Mouse (Mus musculus) heart, adult 8-10 months (tissue): ENCODE measurements around the gene Dok7. TPM values are rescaled to one million over a fixed set of nuclear protein-coding genes. Genes with fewer than 3 reads are reported as not detected.

ENCODE experiments used
- DNase-seq: peaks from one replicate; pipeline ENCODE4 v3.0.0; 2022; ENCODE audit warnings: low spot score
- total RNA-seq, 4 experiments: library from RNA; stranded (reverse); gene quantifications; 2 replicates each; pipeline ENCODE4 v1.2.4; 2022

Dok7 gene
- total RNA-seq, result 10 to 100 TPM; 32.2 to 42.1 (median 39.8) TPM

DNA sequence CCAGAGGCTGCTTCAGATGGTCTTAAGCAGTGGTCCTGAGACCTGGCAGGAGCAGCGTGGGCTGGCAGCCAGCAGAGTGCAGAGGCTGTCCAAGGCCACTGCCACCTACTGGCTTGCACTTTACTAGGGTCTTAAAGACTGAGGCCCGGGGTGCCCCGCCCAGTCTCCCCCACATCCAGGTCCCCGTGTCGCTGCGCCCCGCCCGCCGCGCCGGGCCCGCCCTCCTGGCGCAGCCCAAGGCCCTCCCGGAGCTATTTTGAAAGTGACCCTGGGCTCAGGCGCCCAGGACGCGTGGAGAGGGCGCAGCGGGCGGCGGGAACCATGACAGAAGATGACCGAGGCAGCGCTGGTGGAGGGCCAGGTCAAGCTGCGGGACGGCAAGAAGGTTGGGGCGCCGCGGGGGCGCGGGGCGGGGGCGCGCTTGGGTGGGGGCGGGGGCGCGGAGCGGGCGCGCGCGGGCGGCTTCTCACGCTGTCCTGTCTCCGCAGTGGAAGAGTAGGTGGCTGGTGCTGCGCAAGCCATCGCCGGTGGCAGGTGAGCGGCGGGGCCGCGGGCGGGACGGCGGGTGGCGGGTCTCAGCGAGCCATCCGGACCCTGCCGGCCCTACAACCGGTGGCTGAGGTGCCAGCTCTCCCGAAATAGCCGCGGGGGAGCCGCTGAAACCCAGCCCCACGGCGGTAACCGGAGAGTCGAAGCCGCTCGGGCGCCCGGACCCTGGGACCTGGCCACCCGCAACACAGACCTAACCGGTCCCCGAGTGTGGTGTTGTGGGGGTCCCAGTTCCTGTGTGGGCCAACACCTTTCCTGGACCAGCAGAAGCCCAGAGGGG is at the start of gene Dok7:
Gene Dok7, plus strand, starts transcription at position 163 of the 829 bp plus-strand sequence.
- peak; percentile 55 for DNase-seq

DNA sequence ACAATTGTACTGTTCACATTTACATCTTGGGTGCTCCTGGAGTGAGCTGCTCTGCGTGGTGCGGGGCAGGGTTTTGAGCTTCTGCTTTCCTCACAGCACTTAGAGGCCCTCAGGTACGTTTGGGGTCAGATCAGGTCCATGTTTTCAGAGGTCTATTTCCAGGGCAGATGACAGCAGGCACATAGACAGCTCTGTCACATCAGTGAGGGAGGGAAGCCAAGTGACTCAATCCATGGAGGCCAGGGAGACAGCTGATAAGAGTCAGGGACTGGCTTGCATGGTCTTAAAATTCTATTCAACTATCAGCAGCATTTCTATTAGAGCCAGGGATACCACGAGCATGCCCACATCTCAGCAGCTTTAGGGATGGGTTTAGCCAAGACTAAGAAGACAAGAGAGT is 47.4 kb upstream of the Dok7 start:
- DNase-seq, result peak; percentile 49

DNA sequence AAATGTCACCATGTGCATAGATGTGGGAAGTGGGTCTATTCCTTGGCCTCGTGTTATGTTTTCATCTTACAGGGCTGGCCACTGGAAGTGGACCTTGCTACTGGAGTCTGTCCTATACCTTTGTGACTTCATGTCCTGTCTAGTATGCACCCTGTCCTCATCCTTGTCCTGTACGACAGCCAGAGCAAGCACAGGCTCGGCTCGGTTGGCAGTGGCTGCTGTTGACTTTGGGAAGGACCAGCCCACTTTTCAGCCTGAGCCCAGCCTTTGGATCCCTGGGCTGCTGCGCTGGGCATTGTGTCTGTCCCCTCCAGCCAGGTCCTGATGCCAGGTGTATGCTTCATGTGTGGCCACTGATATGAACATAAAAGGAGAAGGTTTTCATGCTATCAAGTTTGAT is 45.9 kb upstream of the Dok7 start:
- peak; percentile 37 for DNase-seq

DNA sequence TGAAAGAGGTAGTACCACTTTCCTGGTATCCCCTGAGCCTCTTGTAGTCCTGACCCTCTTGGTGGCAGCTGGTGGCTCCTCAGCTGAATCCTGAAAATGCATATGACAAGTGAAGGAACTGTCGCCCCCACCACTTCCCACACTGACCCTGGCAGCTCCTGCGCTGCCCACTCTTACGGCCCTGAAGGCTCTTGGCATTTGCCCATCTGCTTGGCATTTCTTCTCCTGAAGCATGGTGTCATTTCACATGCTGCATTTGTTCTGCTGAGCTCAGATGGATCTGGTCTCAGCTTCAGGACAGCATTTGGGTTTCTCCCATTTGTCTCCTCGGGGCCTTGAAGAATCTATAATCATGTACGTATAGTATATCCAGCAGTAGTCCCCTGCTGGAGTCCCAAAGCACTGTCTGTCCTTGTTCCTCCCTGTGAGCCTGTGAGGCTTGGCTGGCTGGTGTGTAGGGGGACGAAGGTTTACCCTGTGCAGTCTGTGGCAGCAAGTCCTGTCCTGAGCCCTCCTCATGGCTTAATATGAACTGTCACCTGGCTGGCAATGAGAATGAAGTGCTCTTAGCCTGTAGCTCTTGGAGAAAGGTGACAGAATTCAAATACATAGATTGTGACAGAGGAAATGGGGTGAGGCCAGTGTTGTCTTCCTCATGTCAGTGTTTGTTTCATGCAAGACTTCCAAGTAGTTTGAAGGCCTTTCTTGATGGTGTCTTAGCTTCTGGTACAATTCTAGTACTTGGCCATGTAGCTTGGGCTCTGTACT is 45.2 kb upstream of the Dok7 start:
- no peak for DNase-seq

DNA sequence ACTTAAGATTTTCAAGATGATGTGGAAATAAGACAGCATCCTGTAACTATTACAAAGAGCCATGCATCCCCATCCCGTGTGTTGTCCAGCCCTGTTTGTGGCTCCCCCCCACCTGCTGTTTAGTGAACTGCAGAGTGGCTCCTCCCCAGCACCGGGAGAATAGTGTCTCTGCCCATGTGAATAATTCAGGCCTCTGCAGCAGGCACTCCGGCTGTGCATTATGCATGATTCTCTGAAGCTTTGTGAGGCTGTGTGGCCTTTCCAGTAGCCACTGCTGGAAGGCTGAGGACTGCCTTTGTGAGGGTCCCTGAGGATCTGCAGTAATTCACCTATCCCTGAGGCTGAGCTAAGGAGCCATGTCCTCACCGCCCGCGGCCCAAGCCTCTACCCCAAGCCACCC is 42.5 kb upstream of the Dok7 start:
- DNase-seq, result no peak

DNA sequence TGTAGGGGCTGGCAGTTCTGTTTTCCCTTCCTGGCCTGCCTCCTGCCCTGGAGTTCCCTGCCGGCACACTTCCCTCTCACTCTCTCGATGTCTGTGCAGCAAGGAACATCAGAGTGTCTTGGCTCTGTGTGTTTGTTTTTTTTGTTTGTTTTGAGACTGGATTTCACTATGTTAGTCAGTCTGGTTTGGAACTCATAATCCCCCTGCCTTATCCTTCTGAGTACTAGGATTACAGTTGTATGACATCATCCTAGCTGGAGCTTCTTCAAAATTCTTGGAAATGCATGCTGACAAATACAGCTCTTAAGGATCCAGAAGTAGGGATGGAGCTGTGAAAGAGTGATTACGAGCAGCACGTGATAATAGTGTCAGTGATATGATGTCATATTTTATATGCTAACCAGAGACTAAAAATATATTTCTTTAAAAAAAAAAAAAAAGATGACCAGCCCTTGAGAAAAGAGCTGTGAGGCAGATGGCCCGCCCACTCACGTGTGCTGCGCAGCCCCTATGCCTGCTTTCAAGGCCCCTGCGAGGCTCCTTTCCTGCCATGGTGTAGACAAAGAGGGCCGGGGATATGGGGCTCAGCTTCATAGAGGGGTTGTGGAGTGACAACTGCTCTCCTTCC is 36.8 kb upstream of the Dok7 start:
- DNase-seq, result no peak

DNA sequence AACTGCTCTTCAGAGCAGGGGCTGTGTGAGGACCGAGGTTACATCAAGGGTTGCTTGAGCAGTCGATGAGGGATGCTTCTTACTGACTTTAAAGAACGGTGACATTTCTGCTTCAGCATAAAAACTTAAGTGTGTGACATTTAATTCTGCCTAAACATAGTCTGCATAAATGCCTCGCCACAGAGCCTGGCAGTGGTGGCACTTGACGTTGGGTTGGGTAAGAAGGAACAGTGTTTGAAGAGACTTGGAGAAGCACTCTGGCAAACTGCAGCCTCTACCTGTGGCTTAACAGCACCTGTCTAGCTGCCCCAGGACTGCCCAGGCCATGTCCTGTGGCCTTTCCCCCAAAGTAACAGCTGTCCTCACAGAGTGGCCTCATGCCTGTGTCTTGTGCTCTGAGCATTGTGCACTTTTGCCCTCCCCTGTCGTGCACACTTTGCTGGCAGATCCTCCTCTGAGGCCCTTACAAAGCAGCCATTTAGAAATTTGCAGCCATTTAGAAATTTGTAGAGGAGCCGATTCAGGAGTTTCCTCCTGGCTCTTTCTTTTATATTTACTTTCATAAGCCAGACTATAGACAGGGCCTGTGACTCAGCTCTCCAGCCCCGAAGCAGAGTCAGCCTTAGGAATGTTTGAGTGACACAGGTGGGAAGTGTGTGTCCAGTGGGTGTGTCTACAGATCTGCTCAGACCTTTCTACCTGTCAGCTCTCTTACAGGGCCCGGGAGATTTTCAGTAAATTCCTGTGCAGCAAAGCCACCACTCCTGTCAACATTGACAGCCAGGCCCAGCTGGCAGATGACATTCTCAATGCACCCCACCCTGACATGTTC is 35.9 kb upstream of the Dok7 start:
- no peak for DNase-seq

DNA sequence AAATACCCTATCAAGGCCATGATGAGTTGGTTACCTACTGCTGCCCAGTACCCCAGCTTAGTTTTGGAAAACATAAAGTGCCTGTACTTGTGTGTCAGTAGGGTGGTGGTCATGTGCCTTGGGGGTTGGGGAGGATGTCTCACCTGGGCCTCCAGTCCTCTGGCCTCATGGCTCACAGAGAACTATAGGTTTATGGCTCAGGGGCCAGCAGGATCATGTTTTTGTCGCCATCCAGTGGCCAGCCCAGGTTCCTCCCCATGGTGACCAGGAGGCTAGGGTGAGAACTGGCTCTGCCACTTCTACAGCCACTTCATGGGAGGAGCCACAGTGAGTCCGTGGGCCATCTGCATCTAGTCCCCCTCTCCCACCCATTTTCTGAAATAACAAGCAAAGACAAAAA is 31.6 kb upstream of the Dok7 start:
- peak; percentile 42 for DNase-seq

DNA sequence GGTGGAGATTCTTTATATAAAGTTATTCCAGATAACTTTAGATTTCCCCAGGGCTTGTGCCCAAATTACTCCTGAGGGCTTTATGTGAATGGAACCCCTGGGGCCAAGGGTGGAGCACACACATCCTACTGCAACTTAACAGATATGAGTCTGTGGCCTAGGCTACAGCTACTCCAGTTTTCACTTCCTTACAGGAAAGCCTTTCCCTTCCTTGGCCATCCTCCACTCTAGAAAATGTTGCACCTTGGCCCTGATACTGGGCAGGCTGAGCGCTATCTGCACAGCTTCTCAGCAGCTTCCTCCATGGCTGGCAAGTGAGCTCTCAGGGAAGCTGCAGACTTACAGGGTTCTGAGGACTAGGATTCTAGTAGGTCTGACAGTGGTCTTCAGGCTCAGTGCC is 27.3 kb upstream of the Dok7 start:
- DNase-seq, result peak; percentile 28

DNA sequence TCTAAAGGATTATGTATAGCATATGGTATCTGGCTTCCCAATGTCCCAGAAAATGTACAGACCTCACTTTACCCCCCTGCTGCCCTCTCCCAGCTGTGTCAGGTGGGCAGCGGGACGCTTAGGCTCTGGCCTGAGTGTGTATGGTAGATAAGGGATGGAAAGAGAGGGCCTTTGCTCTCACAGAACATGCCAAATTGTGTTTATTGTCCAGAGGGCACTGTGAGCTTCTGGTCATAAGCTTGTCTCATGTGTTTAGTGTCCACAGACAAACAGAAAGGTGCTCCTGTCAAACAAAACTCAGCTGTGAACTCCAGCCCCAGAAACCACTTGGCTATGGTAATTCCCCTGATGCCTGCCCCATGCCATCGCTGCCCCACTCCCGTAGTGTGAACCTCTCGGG is 26.8 kb upstream of the Dok7 start:
- DNase-seq, result no peak

DNA sequence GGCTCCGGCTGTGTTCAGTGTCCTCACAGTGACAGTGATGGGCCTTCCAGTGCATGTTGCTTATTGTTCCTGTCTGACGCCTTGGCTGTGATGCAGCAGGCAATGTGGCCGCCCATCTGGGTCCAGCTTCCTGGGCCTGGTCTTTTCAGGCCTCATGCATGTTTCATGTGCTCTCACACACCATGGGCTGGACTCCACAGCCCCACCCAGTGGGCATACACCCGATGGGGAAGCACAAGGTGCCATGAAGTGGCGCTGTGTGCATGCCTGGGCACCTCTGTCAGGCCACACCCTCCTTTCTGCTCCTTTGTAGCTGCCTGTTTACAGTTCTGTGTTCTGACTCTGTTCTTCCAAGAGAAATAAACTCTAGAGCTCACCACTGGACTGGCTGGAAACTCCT is 23.5 kb upstream of the Dok7 start:
- no peak for DNase-seq

DNA sequence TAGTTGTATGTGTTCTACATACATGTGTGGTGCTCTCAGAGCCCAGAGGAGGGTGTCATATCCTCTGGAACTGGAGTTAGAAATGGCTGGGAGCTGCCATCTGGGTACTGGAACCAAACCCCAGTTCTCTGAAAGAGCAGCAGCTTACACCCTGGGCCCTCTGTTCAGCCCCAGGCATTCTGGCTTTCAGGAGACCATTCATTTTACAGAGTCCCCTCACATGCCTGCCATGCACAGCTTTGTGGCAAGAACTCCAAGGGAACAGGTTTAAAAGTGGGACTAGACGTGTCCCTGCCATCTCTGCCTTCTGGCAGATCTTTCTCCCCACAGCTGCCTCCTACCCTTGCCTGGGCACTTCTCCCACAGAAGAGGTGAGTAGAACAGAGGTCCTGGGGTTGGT is 22.9 kb upstream of the Dok7 start:
- no peak for DNase-seq

DNA sequence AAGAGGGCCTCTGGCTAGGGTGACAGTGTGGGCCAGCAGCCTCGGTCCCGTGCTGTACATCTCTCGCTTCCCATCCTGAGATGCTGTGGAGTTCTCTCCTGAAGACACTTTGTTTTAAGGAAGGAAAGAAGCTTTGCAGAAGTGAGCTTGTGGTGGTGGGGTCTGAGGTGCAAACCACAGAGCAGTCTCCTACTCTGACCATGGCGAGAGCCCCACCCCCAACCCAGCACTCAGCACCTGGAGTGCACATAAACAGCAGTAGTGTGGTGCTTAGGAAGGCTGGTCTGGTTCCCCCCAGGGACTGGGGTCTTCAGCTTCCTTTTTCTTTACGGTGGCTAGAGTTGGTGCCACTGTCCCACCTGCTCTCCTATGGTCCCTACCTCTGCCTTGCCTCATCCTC is 21.4 kb upstream of the Dok7 start:
- DNase-seq, result no peak

DNA sequence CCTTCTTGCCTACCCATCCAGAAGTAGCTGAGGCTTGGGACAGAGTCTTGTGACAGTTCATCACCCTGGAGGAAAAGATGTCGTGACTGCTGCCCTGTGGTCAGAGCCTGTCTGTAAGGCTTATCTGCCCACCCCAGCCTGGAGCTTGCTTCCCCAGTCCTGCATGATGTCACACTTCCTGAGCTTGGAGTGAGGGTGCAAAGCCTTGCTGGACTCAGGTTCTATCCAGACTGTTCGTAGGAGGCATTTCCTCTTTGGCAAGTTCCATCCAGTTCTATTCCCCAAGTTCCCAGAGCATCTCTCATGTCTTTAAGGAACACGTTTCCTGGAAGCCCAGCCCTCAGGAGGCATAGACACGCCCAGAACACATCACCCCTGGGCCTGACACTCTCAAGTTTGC is 20.8 kb upstream of the Dok7 start:
- peak; percentile 68 for DNase-seq

DNA sequence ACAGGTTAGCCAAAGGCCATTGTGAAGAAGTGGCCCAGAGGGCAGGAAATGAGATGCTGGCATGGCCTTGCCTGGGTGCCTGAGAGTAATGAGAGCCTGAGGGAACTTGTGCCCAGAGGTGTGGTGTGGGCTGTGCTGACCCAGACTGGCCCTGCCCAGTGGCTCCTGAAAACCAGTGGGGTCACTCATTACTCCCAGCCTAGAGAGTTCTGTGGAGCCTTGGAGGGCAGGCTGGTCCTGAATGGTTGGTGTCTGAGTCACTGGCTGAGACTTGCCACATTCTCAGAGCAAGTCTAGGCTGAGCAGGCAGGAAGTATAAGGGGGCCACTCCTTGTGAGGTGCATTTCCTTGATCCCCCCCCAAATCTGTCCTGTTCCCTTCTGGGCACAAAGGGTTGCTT is 19.1 kb upstream of the Dok7 start:
- DNase-seq, result no peak

DNA sequence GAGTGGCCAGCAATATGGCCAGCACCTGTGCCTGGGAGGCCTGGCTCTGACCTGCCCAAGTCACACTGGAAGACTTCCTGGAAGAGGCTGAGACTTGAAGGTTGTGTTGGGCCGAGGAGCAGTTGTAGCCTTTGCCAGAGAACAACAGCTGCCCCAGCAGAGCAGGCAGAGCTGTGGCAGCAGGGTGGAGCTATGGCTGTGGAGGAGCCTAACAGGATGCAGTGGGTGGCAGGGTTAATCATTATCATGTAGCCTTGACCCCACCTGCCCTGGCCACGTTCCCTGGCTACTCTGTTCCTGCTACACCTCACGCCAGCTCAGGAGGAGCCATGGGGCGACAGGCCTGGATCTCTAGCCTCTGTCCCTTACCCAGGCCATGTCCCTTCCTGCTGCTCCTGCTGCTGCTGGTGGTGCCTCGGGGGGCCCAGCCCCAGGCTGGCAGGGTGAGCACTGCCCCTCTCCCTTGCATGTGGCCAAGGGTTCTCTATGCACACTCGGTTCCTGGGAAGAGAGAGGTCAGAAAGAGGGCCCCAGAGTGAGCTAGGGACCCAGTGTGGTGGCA is 15.2 kb upstream of the Dok7 start, which contains the start of gene Hgfac:
Gene Hgfac, plus strand, starts transcription at position 242 of the 562 bp plus-strand sequence.
- DNase-seq, result no peak

DNA sequence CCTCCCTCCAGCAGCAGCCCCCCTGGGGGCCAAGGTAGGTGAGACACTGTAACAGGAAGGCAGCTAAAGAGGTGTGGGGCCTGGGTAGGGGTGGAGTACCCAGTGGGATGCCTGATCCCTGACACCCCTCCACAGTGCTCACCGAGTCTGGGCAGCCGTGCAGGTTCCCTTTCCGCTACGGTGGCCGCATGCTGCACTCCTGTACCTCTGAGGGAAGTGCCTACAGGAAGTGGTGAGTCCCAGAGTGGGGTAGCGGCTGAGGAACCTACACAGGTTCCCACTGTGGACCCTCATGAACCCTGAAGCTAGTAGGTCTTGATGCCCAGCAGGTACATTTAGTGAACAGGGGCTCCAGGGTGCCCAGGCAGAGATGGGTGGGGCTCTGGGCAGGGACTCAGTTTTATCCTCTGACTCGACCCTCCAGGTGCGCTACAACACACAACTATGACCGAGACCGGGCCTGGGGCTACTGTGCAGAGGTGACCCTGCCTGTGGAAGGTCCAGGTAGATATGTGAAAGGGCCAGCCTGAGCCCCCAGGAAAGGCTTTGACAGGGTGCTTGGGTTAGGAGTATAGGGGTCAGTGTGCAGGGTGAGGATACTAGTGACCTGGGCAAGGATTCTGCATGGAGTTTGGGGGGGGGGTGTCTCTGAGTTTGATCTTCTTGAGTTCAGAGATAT is 14.0 kb upstream of the Dok7 start:
- DNase-seq, result no peak

DNA sequence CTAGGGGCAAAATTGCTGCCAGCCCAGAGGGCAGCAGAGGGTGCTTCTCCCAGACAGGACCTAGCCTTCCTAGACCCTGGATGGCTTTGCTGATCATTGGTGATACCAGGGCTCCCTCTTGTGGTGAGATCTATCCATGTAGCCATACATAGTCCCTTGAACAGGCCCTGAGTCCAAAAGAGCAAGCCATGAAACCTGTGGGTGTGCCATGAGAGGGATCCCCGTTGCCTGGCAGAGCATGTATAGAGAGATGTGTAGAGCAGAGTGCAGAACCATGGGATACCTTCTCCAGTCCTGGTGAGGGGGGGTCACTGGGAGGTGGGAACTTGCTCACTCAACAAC is 13.5 kb upstream of the Dok7 start:
- peak; percentile 84 for DNase-seq

DNA sequence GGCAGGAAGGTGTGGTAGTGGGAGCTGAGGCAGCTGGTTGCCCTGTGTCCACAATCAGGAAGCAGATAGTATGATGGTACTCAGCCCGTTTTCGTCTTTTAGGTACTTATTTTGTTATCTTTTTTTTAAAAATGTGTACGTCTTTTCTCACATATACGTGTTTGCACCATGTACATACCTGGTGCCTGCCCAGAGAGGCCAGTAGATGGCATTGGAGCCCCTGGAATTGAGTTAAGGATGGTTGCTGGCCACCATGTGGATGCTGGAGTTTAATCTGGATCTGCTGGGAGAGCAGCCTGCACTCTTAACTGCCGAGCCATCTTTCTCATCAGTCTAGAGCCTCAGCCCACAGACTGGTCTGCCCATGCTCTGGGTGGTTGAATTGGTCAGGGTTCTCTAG is 6.0 kb upstream of the Dok7 start:
- DNase-seq, result no peak

DNA sequence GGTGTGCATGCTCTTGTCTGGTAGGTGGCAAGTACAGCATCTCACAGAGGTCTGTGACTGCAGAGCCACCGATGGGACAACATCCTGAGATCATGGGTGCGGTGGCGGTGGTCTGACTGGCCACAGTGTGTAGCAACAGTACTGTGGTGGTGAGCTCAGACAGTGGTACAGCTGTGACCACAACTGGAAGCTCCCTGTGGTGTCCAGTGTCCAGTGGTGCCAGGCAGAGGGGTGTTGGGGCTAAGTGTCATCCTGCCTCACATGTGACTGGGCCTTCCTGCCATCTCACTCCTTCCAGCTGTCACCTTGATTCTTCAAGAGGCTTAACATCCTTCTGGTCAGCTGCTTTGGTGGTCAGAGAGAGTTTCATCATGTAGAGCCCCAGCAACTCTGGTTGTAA is 1.9 kb upstream of the Dok7 start:
- no peak for DNase-seq

DNA sequence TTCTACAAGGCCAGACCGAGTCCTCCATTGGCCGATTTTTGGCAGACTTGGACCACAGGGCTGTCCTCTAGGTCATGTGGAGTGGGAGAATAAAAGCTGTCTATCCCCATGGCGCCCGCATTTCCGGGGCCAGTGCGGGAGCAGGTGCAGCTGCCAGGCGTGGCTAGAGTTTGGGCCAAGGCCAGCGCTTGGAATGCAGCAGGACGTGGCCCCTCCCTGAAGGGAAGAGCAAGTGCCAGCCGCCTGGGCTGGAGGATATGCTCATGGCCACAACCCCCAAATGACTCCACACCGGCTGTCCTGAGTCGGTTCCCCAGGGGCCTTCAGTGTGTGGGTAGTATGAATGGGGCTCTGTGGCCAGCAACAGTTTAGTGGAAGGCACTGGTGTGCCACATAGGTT is 1.5 kb upstream of the Dok7 start:
- DNase-seq, result no peak
